Comparison of ENCODE assay signal across 8 mouse cellular contexts in the genomic region with DNA sequence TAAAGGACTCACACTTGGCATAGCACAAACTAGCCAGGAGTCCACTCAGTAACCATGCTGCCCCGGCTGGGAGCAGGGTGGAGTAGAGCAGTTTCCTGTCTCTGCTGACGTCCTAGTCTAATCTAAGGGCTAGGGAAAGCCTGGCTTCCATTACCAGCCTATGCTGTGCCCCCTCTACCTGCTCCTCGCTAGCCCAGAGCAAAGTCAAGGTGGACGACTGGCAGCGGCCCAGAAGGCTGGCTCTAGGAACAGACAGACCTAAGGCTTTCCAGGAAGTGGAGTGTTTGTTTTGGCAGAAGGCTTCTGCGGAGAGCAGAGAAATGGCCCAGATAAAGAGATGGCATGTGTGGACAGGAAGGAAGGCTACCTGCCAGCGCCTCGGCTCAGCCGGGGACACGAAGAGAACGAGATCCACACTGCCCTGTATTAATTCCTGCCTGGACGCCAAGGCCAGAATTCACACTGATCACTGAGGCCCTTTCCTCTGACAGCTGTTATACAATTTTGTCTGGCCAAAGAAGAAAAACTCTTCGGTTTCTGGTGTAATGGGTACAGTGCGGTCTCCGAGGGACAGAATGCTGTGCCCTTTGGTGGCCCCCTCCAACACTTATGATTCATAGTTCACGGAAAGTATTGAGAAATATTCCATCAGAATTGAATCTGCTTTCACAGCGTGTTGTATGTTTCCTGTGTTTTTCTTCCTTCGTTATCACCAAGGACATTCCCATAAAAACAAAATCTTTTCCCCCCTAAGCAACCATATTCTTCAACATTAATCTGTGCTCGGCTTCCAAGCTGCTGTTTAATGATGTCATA.
DNase-seq lines count a peak whose midpoint lies in the region; ATAC-seq lines count a peak whose summit lies in the region.

No protein-coding gene starts in this region.

- no peak overlapping the region for H3K4me3 ChIP-seq in midbrain, embryonic 13.5 days (replicated peaks)
- H3K4me3 ChIP-seq in midbrain, embryonic 14.5 days (replicated peaks; ENCODE audit: low read depth, low read length): no peak overlapping the region
- no peak overlapping the region for H3K4me3 ChIP-seq in embryonic facial prominence, embryonic 10.5 days
- no peak overlapping the region for H3K4me3 ChIP-seq in heart, embryonic 16.5 days (ENCODE audit: low read length)

- H3K4me2 ChIP-seq in midbrain, embryonic 13.5 days (replicated peaks): no peak overlapping the region
- no peak overlapping the region for H3K4me2 ChIP-seq in midbrain, embryonic 14.5 days (ENCODE audit: low read length)
- peak overlapping the region; percentile 24 for H3K4me2 ChIP-seq in heart, embryonic 16.5 days (ENCODE audit: low read depth, low read length)

- ATAC-seq in midbrain, embryonic 13.5 days: 0 out of 2 replicates have a peak, but pooled peaks have one; percentile 32
- no peak for ATAC-seq in midbrain, embryonic 14.5 days (ENCODE audit: low FRiP score, low TSS enrichment)
- ATAC-seq in heart, embryonic 16.5 days (replicated peaks; ENCODE audit: extremely low read depth, insufficient read depth, low FRiP score): peak; percentile 64

- intact Hi-C loops in left cerebral cortex, postnatal 36 days (cut with DNase I): no loop called here

- no peak for DNase-seq in midbrain, embryonic 14.5 days
- no peak for DNase-seq in embryonic facial prominence, embryonic 10.5 days (ENCODE audit: low spot score)
- peak; percentile 80 for DNase-seq in large intestine, adult 2 months (ENCODE audit: low read depth, low spot score)
- DNase-seq in skeletal muscle tissue, adult 2 months (ENCODE audit: low read depth, low spot score): peak; percentile 50
- no peak for DNase-seq in right cerebral cortex, adult 18-20 months
- DNase-seq in left cerebral cortex, postnatal 36 days (ENCODE audit: low spot score in 2 of 2): no peak

- peaks cover 30% of the 10 kb centered on the region for H3K4me1 ChIP-seq in midbrain, embryonic 13.5 days (replicated peaks)
- no peaks in the 10 kb centered on the region for H3K4me1 ChIP-seq in midbrain, embryonic 14.5 days (ENCODE audit: control insufficient read depth, insufficient read depth, low read length)
- H3K4me1 ChIP-seq in embryonic facial prominence, embryonic 10.5 days: peaks cover 40% of the 10 kb centered on the region
- peaks cover 29% of the 10 kb centered on the region for H3K4me1 ChIP-seq in heart, embryonic 16.5 days (ENCODE audit: control insufficient read depth, insufficient read depth, low read length)

- 82% methylated on average over 19 of the region's 19 CpGs for WGBS in midbrain, embryonic 13.5 days
- 81% methylated on average over 19 of the region's 19 CpGs for WGBS in midbrain, embryonic 14.5 days
- 64% methylated on average over 19 of the region's 19 CpGs for WGBS in embryonic facial prominence, embryonic 10.5 days
- 26% methylated on average over 19 of the region's 19 CpGs for WGBS in heart, embryonic 16.5 days
- 11% methylated on average over 19 of the region's 19 CpGs for WGBS in large intestine, adult 2 months

- H3K9me3 ChIP-seq in midbrain, embryonic 13.5 days: no peaks in the 10 kb centered on the region
- H3K9me3 ChIP-seq in midbrain, embryonic 14.5 days (ENCODE audit: control insufficient read depth, low read length): no peaks in the 10 kb centered on the region
- H3K9me3 ChIP-seq in embryonic facial prominence, embryonic 10.5 days: no peaks in the 10 kb centered on the region
- no peaks in the 10 kb centered on the region for H3K9me3 ChIP-seq in heart, embryonic 16.5 days (replicated peaks; ENCODE audit: control insufficient read depth, low read length)

- H3K9ac ChIP-seq in midbrain, embryonic 13.5 days (replicated peaks): no peak overlapping the region
- no peak overlapping the region for H3K9ac ChIP-seq in midbrain, embryonic 14.5 days (replicated peaks; ENCODE audit: low read length)
- H3K9ac ChIP-seq in heart, embryonic 16.5 days (ENCODE audit: low read length): no peak overlapping the region

- H3K36me3 ChIP-seq in midbrain, embryonic 13.5 days: no peaks in the 10 kb centered on the region
- H3K36me3 ChIP-seq in midbrain, embryonic 14.5 days (ENCODE audit: control insufficient read depth, insufficient read depth, low read length): no peaks in the 10 kb centered on the region
- peaks cover 6% of the 10 kb centered on the region; the same call in 1 of the 2 replicates for H3K36me3 ChIP-seq in embryonic facial prominence, embryonic 10.5 days (replicated peaks)
- no peaks in the 10 kb centered on the region for H3K36me3 ChIP-seq in heart, embryonic 16.5 days (ENCODE audit: control insufficient read depth, insufficient read depth)

- H3K27me3 ChIP-seq in midbrain, embryonic 13.5 days: no peaks in the 10 kb centered on the region
- H3K27me3 ChIP-seq in midbrain, embryonic 14.5 days (ENCODE audit: control insufficient read depth, insufficient read depth, low read length): no peaks in the 10 kb centered on the region
- no peaks in the 10 kb centered on the region for H3K27me3 ChIP-seq in embryonic facial prominence, embryonic 10.5 days (replicated peaks; ENCODE audit: low read depth, poor library complexity, severe bottlenecking)
- no peaks in the 10 kb centered on the region for H3K27me3 ChIP-seq in heart, embryonic 16.5 days (ENCODE audit: control insufficient read depth, insufficient read depth, low read length)

- H3K27ac ChIP-seq in midbrain, embryonic 13.5 days: no peak overlapping the region
- no peak overlapping the region for H3K27ac ChIP-seq in midbrain, embryonic 14.5 days (replicated peaks; ENCODE audit: low read depth, low read length)
- H3K27ac ChIP-seq in embryonic facial prominence, embryonic 10.5 days (replicated peaks): 0 out of 2 replicates have a peak overlapping the region, but pooled peaks have one; percentile 26
- H3K27ac ChIP-seq in heart, embryonic 16.5 days (ENCODE audit: low read length): peak overlapping the region; percentile 75

Comparison
In these comparisons a context has a peak if more than half of its experiments do, and no peak if none do; other contexts are left out.
1. H3K27ac ChIP-seq: peak in embryonic facial prominence, embryonic 10.5 days (single experiment) and heart, embryonic 16.5 days (single experiment); none in midbrain, embryonic 13.5 days (single experiment) and midbrain, embryonic 14.5 days (single experiment).
2. DNase-seq: peak in large intestine, adult 2 months (single experiment) and skeletal muscle tissue, adult 2 months (single experiment); none in midbrain, embryonic 14.5 days (single experiment), embryonic facial prominence, embryonic 10.5 days (single experiment), right cerebral cortex, adult 18-20 months (single experiment) and left cerebral cortex, postnatal 36 days (0 of 2).